Mouse (Mus musculus): ENCODE results near the gene Cpt1a. TPM values are rescaled to one million over a fixed set of nuclear protein-coding genes. Genes with fewer than 3 reads are reported as not detected.

Gene Cpt1a
- polyA plus RNA-seq, 1 experiment from 2014 or later, result 15.0 TPM

- H3K4me2 ChIP-seq, result no peak overlapping the region
- no peak overlapping the region for H3K4me3 ChIP-seq (ENCODE audit: low read depth, low read length)
- DNase-seq (ENCODE audit: low spot score) (no peak), ATAC-seq (replicated peaks; ENCODE audit: low FRiP score) (no peak)
- no peaks in the 10 kb centered on the region for H3K4me1 ChIP-seq (replicated peaks; ENCODE audit: control insufficient read depth, insufficient read depth, low read length)
- H3K36me3 ChIP-seq (ENCODE audit: control insufficient read depth, insufficient read depth, low read length), result peaks cover 4% of the 10 kb centered on the region; the same call in 1 of the 2 replicates
- 83% methylated on average over 1 of the region's 1 CpGs for WGBS
- H3K9me3 ChIP-seq (ENCODE audit: control insufficient read depth, low read length), result 0 out of 2 replicates have a peak, but pooled peaks cover 2% of the 10 kb centered on the region
- no peak overlapping the region for H3K9ac ChIP-seq (ENCODE audit: low read depth, low read length)
- H3K27me3 ChIP-seq (replicated peaks; ENCODE audit: control insufficient read depth, insufficient read depth, low read length), result no peaks in the 10 kb centered on the region
- H3K27ac ChIP-seq (ENCODE audit: low read depth, low read length), result no peak overlapping the region
These were observed 25.6 kb downstream of the Cpt1a start for GRCm38 (mm10) chr19:3347784-3348183.

GRCm38 (mm10) chr19:3353415-3354111, 31.4 kb downstream of the Cpt1a start:
- H3K4me3 ChIP-seq (ENCODE audit: low read depth, low read length), result no peak overlapping the region
- H3K9me3 ChIP-seq (ENCODE audit: control insufficient read depth, low read length), result no peaks in the 10 kb centered on the region
- H3K27ac ChIP-seq (ENCODE audit: low read depth, low read length), result no peak overlapping the region
- H3K4me2 ChIP-seq, result no peak overlapping the region
- H3K4me1 ChIP-seq (replicated peaks; ENCODE audit: control insufficient read depth, insufficient read depth, low read length), result 0 out of 2 replicates have a peak, but pooled peaks cover 2% of the 10 kb centered on the region
- no peak for ATAC-seq (replicated peaks; ENCODE audit: low FRiP score)
- no peak for DNase-seq (ENCODE audit: low spot score)
- H3K36me3 ChIP-seq (ENCODE audit: control insufficient read depth, insufficient read depth, low read length), result peaks cover 4% of the 10 kb centered on the region; the same call in 1 of the 2 replicates
- H3K9ac ChIP-seq (ENCODE audit: low read depth, low read length), result no peak overlapping the region
- H3K27me3 ChIP-seq (replicated peaks; ENCODE audit: control insufficient read depth, insufficient read depth, low read length), result no peaks in the 10 kb centered on the region
- WGBS, result 64% methylated on average over 7 of the region's 7 CpGs

GRCm38 (mm10) chr19:3355096-3355495, 33.0 kb downstream of the Cpt1a start:
- ATAC-seq (replicated peaks; ENCODE audit: low FRiP score), result no peak
- H3K4me3 ChIP-seq (ENCODE audit: low read depth, low read length), result no peak overlapping the region
- no peak for DNase-seq (ENCODE audit: low spot score)
- H3K36me3 ChIP-seq (ENCODE audit: control insufficient read depth, insufficient read depth, low read length), result peaks cover 6% of the 10 kb centered on the region; the same call in 1 of the 2 replicates
- WGBS, result 60% methylated on average over 5 of the region's 5 CpGs
- H3K27ac ChIP-seq (ENCODE audit: low read depth, low read length), result no peak overlapping the region
- H3K9me3 ChIP-seq (ENCODE audit: control insufficient read depth, low read length), result no peaks in the 10 kb centered on the region
- no peak overlapping the region for H3K4me2 ChIP-seq
- H3K27me3 ChIP-seq (replicated peaks; ENCODE audit: control insufficient read depth, insufficient read depth, low read length), result no peaks in the 10 kb centered on the region
- H3K4me1 ChIP-seq (replicated peaks; ENCODE audit: control insufficient read depth, insufficient read depth, low read length), result 0 out of 2 replicates have a peak, but pooled peaks cover 2% of the 10 kb centered on the region
- H3K9ac ChIP-seq (ENCODE audit: low read depth, low read length), result no peak overlapping the region

GRCm38 (mm10) chr19:3356516-3356915, 34.4 kb downstream of the Cpt1a start:
- ATAC-seq (replicated peaks; ENCODE audit: low FRiP score) (no peak), DNase-seq (ENCODE audit: low spot score) (no peak)
- Histone ChIP-seq H3K4me1 (replicated peaks; ENCODE audit: control insufficient read depth, insufficient read depth, low read length) (0 out of 2 replicates have a peak, but pooled peaks cover 2% of the 10 kb centered on the region), H3K36me3 (ENCODE audit: control insufficient read depth, insufficient read depth, low read length) (0 out of 2 replicates have a peak, but pooled peaks cover 2% of the 10 kb centered on the region), H3K27ac (ENCODE audit: low read depth, low read length) (no peak overlapping the region), H3K9ac (ENCODE audit: low read depth, low read length) (no peak overlapping the region), H3K9me3 (ENCODE audit: control insufficient read depth, low read length) (no peaks in the 10 kb centered on the region), H3K4me3 (ENCODE audit: low read depth, low read length) (no peak overlapping the region), H3K4me2 (no peak overlapping the region), H3K27me3 (replicated peaks; ENCODE audit: control insufficient read depth, insufficient read depth, low read length) (no peaks in the 10 kb centered on the region)
- WGBS, result 83% methylated on average over 5 of the region's 5 CpGs

- no peak overlapping the region for H3K4me2 ChIP-seq
- no peaks in the 10 kb centered on the region for H3K9me3 ChIP-seq (ENCODE audit: control insufficient read depth, low read length)
- no peak overlapping the region for H3K27ac ChIP-seq (ENCODE audit: low read depth, low read length)
- no peak overlapping the region for H3K9ac ChIP-seq (ENCODE audit: low read depth, low read length)
- no peak overlapping the region for H3K4me3 ChIP-seq (ENCODE audit: low read depth, low read length)
- 0 out of 2 replicates have a peak, but pooled peaks cover 2% of the 10 kb centered on the region for H3K36me3 ChIP-seq (ENCODE audit: control insufficient read depth, insufficient read depth, low read length)
- H3K4me1 ChIP-seq (replicated peaks; ENCODE audit: control insufficient read depth, insufficient read depth, low read length), result 0 out of 2 replicates have a peak, but pooled peaks cover 2% of the 10 kb centered on the region
- no peaks in the 10 kb centered on the region for H3K27me3 ChIP-seq (replicated peaks; ENCODE audit: control insufficient read depth, insufficient read depth, low read length)
- DNase-seq (ENCODE audit: low spot score) (no peak), ATAC-seq (replicated peaks; ENCODE audit: low FRiP score) (no peak)
- WGBS, result 83% methylated on average over 4 of the region's 4 CpGs
These were observed 35.5 kb downstream of the Cpt1a start for GRCm38 (mm10) chr19:3357620-3358019.

- Histone ChIP-seq H3K4me2 (no peak overlapping the region), H3K9ac (ENCODE audit: low read depth, low read length) (no peak overlapping the region), H3K4me3 (ENCODE audit: low read depth, low read length) (no peak overlapping the region), H3K27ac (ENCODE audit: low read depth, low read length) (no peak overlapping the region), H3K4me1 (replicated peaks; ENCODE audit: control insufficient read depth, insufficient read depth, low read length) (no peaks in the 10 kb centered on the region), H3K27me3 (replicated peaks; ENCODE audit: control insufficient read depth, insufficient read depth, low read length) (no peaks in the 10 kb centered on the region), H3K36me3 (ENCODE audit: control insufficient read depth, insufficient read depth, low read length) (peaks cover 8% of the 10 kb centered on the region; the same call in 1 of the 2 replicates), H3K9me3 (ENCODE audit: control insufficient read depth, low read length) (no peaks in the 10 kb centered on the region)
- ATAC-seq (replicated peaks; ENCODE audit: low FRiP score) (no peak), DNase-seq (ENCODE audit: low spot score) (no peak)
- 56% methylated on average over 13 of the region's 13 CpGs for WGBS
These were observed 37.9 kb downstream of the Cpt1a start for GRCm38 (mm10) chr19:3359841-3360588.

- Histone ChIP-seq H3K4me2 (no peak overlapping the region), H3K4me1 (replicated peaks; ENCODE audit: control insufficient read depth, insufficient read depth, low read length) (no peaks in the 10 kb centered on the region), H3K27me3 (replicated peaks; ENCODE audit: control insufficient read depth, insufficient read depth, low read length) (no peaks in the 10 kb centered on the region), H3K9me3 (ENCODE audit: control insufficient read depth, low read length) (no peaks in the 10 kb centered on the region), H3K4me3 (ENCODE audit: low read depth, low read length) (no peak overlapping the region), H3K27ac (ENCODE audit: low read depth, low read length) (no peak overlapping the region), H3K9ac (ENCODE audit: low read depth, low read length) (no peak overlapping the region), H3K36me3 (ENCODE audit: control insufficient read depth, insufficient read depth, low read length) (peaks cover 13% of the 10 kb centered on the region; the same call in 1 of the 2 replicates)
- no peak for ATAC-seq (replicated peaks; ENCODE audit: low FRiP score)
- 80% methylated on average over 4 of the region's 4 CpGs for WGBS
- no peak for DNase-seq (ENCODE audit: low spot score)
These were observed 41.4 kb downstream of the Cpt1a start for GRCm38 (mm10) chr19:3363510-3363909.

- no peak for ATAC-seq (replicated peaks; ENCODE audit: low FRiP score)
- H3K9me3 ChIP-seq (ENCODE audit: control insufficient read depth, low read length), result no peaks in the 10 kb centered on the region
- H3K4me2 ChIP-seq, result no peak overlapping the region
- H3K27ac ChIP-seq (ENCODE audit: low read depth, low read length), result no peak overlapping the region
- H3K4me3 ChIP-seq (ENCODE audit: low read depth, low read length), result no peak overlapping the region
- WGBS, result 91% methylated on average over 3 of the region's 3 CpGs
- no peak overlapping the region for H3K9ac ChIP-seq (ENCODE audit: low read depth, low read length)
- no peak for DNase-seq (ENCODE audit: low spot score)
- H3K4me1 ChIP-seq (replicated peaks; ENCODE audit: control insufficient read depth, insufficient read depth, low read length), result no peaks in the 10 kb centered on the region
- H3K36me3 ChIP-seq (ENCODE audit: control insufficient read depth, insufficient read depth, low read length), result peaks cover 11% of the 10 kb centered on the region; the same call in 1 of the 2 replicates
- no peaks in the 10 kb centered on the region for H3K27me3 ChIP-seq (replicated peaks; ENCODE audit: control insufficient read depth, insufficient read depth, low read length)
These were observed 43.0 kb downstream of the Cpt1a start for GRCm38 (mm10) chr19:3365089-3365488.

Measured in liver, embryonic 11.5 days (tissue).